Mouse (Mus musculus) heart, embryonic 14.5 days (tissue): ENCODE measurements at regions not wholly inside any gene's neighbourhood (a gene's known extent, or its start where the extent isn't known, plus 50 kb on each side); places are given as distances from the start of the nearest gene placed in this dataset.

Experiments
- ATAC-seq: fragments of 200-750 bp; cut with Nextera tagmentation; 2 replicates; pipeline ENCODE4 v1.8.0; 2017; ENCODE audit warnings: low read depth, moderate TSS enrichment; ENCODE audit not compliant: insufficient number of reproducible peaks, insufficient read depth, low FRiP score
- H3K27ac ChIP-seq, 2 experiments: fragments of 200-500 bp in 1 of 2; fragments of 300-500 bp in 1 of 2; sonication (generic) in 1 of 2; replicated peaks in 1 of 2; 2 replicates each; pipeline ENCODE4 v1.5.1; 2012 to 2014; ENCODE audit warnings: low read depth in 2 of 2, low read length in 2 of 2, control low read depth in 1 of 2, mild to moderate bottlenecking in 1 of 2, mixed read lengths in 1 of 2; ENCODE audit not compliant: control insufficient read depth in 1 of 2, insufficient read depth in 1 of 2
- H3K27me3 ChIP-seq: fragments of 300-500 bp; sonication (generic); 2 replicates; pipeline ENCODE4 v1.6.1; 2014; ENCODE audit warnings: mild to moderate bottlenecking, low read length, control low read depth; ENCODE audit not compliant: control insufficient read depth, insufficient read depth
- H3K36me3 ChIP-seq: fragments of 300-500 bp; sonication (generic); 2 replicates; pipeline ENCODE4 v1.6.1; 2014; ENCODE audit warnings: mild to moderate bottlenecking, control low read depth, low read length, mixed read lengths; ENCODE audit not compliant: control insufficient read depth, insufficient read depth
- H3K4me1 ChIP-seq, 2 experiments: fragments of 200-500 bp in 1 of 2; fragments of 300-500 bp in 1 of 2; sonication (generic) in 1 of 2; 2 replicates each; pipeline ENCODE4 v1.6.1; 2012 to 2014; ENCODE audit warnings: low read length in 2 of 2, control low read depth in 1 of 2, mixed read lengths in 1 of 2; ENCODE audit not compliant: control insufficient read depth in 2 of 2, insufficient read depth in 2 of 2
- H3K4me2 ChIP-seq: fragments of 300-500 bp; sonication (generic); 2 replicates; pipeline ENCODE4 v1.6.1; 2014; ENCODE audit warnings: mild to moderate bottlenecking, low read length
- H3K4me3 ChIP-seq, 2 experiments: fragments of 200-500 bp in 1 of 2; fragments of 300-500 bp in 1 of 2; sonication (generic) in 1 of 2; 2 replicates each; pipeline ENCODE4 v1.5.1; 2012 to 2014; ENCODE audit warnings: low read length in 2 of 2, mild to moderate bottlenecking in 2 of 2, control low read depth in 1 of 2, low read depth in 1 of 2, moderate library complexity in 1 of 2; ENCODE audit not compliant: control insufficient read depth in 1 of 2, insufficient read depth in 1 of 2
- H3K9ac ChIP-seq: fragments of 300-500 bp; sonication (generic); 2 replicates; pipeline ENCODE4 v1.6.1; 2014; ENCODE audit warnings: mild to moderate bottlenecking, low read length
- H3K9me3 ChIP-seq: fragments of 300-500 bp; sonication (generic); 2 replicates; pipeline ENCODE4 v1.6.1; 2016; ENCODE audit warnings: low read length, control low read depth; ENCODE audit not compliant: control insufficient read depth
- WGBS: fragments of 180-500 bp; shearing (Covaris S2); extraction: QIAGEN DNeasy Blood & Tissue Kit; methylation state at CpG from one replicate; pipeline ENCODE4 v1.1.7; 2014; 5-methylcytosine and 5-hydroxymethylcytosine counted together

DNA sequence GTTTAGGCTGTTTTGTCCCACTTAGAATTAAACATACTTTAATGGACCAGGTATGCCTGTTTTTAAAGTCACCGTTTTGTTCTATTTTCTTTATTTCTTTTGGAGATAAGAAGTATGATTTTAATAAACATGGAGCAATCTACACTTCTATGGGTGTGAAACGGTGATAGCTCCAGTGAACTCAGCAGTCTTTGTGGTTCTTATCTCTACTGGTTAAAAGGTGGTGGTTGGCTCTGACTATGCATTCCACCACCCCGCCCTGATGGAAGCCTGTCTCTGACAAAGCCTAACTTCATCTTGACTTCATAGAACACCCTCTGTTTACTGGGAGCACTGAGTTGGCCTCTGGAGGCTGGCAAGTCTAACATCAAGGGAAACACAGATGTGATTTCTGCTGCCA is 407.3 kb upstream of the Nox3 start:
- no peaks in the 10 kb centered on the region for H3K9me3 ChIP-seq
- 60% methylated on average over 3 of the region's 3 CpGs for WGBS
- H3K27me3 ChIP-seq, result no peaks in the 10 kb centered on the region
- H3K4me3 ChIP-seq, result no peak overlapping the region
- no peaks in the 10 kb centered on the region for H3K4me1 ChIP-seq
- no peak overlapping the region for H3K9ac ChIP-seq
- no peaks in the 10 kb centered on the region for H3K36me3 ChIP-seq
- ATAC-seq, result no peak
- H3K27ac ChIP-seq, result no peak overlapping the region
- no peak overlapping the region for H3K4me2 ChIP-seq

DNA sequence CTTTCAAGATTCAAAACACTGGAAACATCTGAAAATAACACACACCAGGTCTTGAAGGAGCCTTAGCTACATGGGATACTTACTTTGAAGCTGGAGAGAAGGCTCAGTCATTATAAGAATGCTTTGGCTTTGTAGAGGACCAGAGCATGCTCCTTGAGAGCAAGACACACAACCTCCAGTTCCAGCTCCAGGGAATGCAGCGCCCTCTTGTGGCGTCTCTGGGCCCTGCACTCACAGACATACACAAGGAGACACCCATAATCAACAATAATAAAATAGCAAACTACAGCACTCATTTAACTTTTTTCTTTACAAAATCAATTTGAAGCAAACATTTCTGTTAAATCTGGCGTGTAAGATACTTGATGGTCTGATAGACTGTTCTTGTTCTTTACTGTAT is 413.2 kb upstream of the Nox3 start:
- no peaks in the 10 kb centered on the region for H3K9me3 ChIP-seq
- H3K27ac ChIP-seq, result no peak overlapping the region
- no peak overlapping the region for H3K9ac ChIP-seq
- H3K27me3 ChIP-seq, result no peaks in the 10 kb centered on the region
- no peak overlapping the region for H3K4me3 ChIP-seq
- ATAC-seq, result no peak
- H3K4me2 ChIP-seq, result no peak overlapping the region
- WGBS, result 50% methylated on average over 3 of the region's 3 CpGs
- no peaks in the 10 kb centered on the region for H3K36me3 ChIP-seq
- H3K4me1 ChIP-seq, result no peaks in the 10 kb centered on the region

DNA sequence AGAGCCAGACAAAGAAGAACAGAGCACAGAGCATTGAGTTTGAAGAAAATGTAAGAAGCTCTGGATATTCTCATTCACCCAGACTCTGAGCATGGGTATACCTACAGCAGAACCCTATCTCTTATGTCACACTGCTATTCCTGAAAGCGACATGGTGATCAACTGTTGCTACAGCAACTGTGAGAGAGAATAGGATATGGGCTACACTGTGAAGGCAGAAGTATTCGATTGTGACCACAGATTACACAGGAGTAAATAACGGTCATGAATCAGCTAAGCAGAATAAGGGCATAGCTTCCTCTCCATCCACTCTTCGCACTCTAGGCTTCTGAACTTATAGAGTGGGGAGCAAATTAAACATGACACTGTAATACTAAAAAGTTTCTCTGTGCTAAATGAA is 417.0 kb upstream of the Nox3 start:
- Histone ChIP-seq H3K36me3 (no peaks in the 10 kb centered on the region), H3K4me2 (no peak overlapping the region), H3K4me1 (no peaks in the 10 kb centered on the region), H3K27ac (no peak overlapping the region), H3K9ac (no peak overlapping the region), H3K4me3 (no peak overlapping the region), H3K9me3 (no peaks in the 10 kb centered on the region), H3K27me3 (no peaks in the 10 kb centered on the region)
- WGBS, result 62% methylated on average over 4 of the region's 4 CpGs
- no peak for ATAC-seq

GRCm38 (mm10) chr17:4116476-4116875 is 420.4 kb upstream of the Nox3 start:
- ATAC-seq, result no peak
- no peak overlapping the region for H3K4me3 ChIP-seq
- WGBS, result 86% methylated on average over 3 of the region's 3 CpGs
- H3K9ac ChIP-seq, result no peak overlapping the region
- no peaks in the 10 kb centered on the region for H3K36me3 ChIP-seq
- H3K4me2 ChIP-seq, result no peak overlapping the region
- H3K4me1 ChIP-seq, result no peaks in the 10 kb centered on the region
- H3K9me3 ChIP-seq, result no peaks in the 10 kb centered on the region
- no peaks in the 10 kb centered on the region for H3K27me3 ChIP-seq
- no peak overlapping the region for H3K27ac ChIP-seq

GRCm38 (mm10) chr17:4133678-4134077 is 437.6 kb upstream of the Nox3 start:
- WGBS, result 30% methylated on average over 3 of the region's 3 CpGs
- Histone ChIP-seq H3K27ac (peak overlapping the region; percentile 25 to 75), H3K4me3 (no peak overlapping the region), H3K9me3 (no peaks in the 10 kb centered on the region), H3K4me2 (peak overlapping the region; percentile 13; the same call in 1 of the 2 replicates), H3K4me1 (peaks cover 0 to 13% of the 10 kb centered on the region in 2 experiments; a peak in 3 of 4 replicates), H3K27me3 (no peaks in the 10 kb centered on the region), H3K36me3 (no peaks in the 10 kb centered on the region), H3K9ac (no peak overlapping the region)
- no peak for ATAC-seq

DNA sequence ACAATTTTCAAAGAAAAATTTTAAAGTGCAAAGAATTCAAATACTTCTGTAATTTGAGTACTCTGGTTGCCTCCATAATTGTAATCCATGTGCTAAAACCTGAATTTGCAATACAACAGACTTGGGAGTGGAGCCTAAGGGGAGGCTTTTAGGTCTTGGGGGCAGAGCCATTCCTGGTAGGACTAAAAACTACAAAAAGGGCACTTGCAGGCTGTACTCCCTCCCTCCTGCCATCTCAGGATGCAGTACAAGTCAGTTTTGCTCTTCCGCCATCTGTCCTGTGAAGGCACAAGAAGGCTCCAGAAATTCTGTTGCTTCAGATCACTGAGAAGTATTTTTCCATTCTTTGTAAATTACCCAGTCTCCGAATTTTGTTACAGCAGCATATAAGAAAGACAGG is 467.4 kb upstream of the Nox3 start:
- no peaks in the 10 kb centered on the region for H3K9me3 ChIP-seq
- H3K4me1 ChIP-seq, result no peaks in the 10 kb centered on the region
- H3K27me3 ChIP-seq, result no peaks in the 10 kb centered on the region
- no peak for ATAC-seq
- no peak overlapping the region for H3K4me3 ChIP-seq
- H3K4me2 ChIP-seq, result no peak overlapping the region
- H3K9ac ChIP-seq, result no peak overlapping the region
- WGBS, result 82% methylated on average over 2 of the region's 2 CpGs
- no peaks in the 10 kb centered on the region for H3K36me3 ChIP-seq
- H3K27ac ChIP-seq, result no peak overlapping the region

DNA sequence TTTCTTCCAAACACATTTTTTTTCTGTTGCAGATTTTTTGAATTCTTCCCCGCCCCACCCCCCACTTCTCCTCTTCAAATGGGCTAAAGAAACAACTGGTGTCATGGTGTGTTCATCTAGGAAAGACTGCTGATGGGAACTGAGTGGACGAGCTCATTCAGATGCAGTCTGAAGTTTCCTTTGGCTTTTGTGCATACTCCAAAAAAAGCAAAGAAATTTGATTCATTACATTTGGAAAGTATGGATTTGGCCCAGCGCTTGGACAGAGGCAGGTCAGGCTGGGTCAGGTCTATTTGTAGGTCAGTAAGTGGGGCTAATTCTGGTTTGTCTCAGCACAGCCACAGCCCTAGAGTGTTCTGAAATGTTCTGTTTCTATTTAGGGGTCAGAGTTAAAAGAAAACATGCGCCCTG is 477.9 kb upstream of the Nox3 start:
- no peak overlapping the region for H3K4me2 ChIP-seq

GRCm38 (mm10) chr17:4175006-4175405 is 478.9 kb upstream of the Nox3 start:
- Histone ChIP-seq H3K27me3 (no peaks in the 10 kb centered on the region), H3K4me2 (no peak overlapping the region), H3K9me3 (no peaks in the 10 kb centered on the region), H3K9ac (no peak overlapping the region), H3K4me3 (no peak overlapping the region), H3K27ac (peak overlapping the region; percentile 73 to 83; a peak in 3 of 4 replicates), H3K36me3 (no peaks in the 10 kb centered on the region), H3K4me1 (peaks cover 10 to 16% of the 10 kb centered on the region in 2 experiments)
- ATAC-seq, result no peak
- WGBS, result 61% methylated on average over 9 of the region's 9 CpGs

More for the DNA sequence above, 477.9 kb upstream of the Nox3 start:
- Histone ChIP-seq H3K9me3 (no peaks in the 10 kb centered on the region), H3K27me3 (no peaks in the 10 kb centered on the region), H3K9ac (no peak overlapping the region), H3K4me3 (no peak overlapping the region), H3K27ac (peak overlapping the region; percentile 73 to 83), H3K36me3 (no peaks in the 10 kb centered on the region), H3K4me1 (peaks cover 10 to 16% of the 10 kb centered on the region in 2 experiments)
- 25% methylated on average over 4 of the region's 4 CpGs for WGBS
- ATAC-seq, result peak; percentile 89
